Mouse (Mus musculus): ENCODE measurements around the gene Unkl.

- no peak for TF ChIP-seq CTCF (conservative IDR thresholded peaks at IDR 0.05; ENCODE audit: insufficient read depth, insufficient read length, low read depth, low read length)
- TF ChIP-seq POLR2A (IDR thresholded peaks at IDR 0.05; ENCODE audit: low read depth, low read length): no peak
These were observed 51.8 kb downstream of the Unkl start, which contains the start of the genes Gnptg and Tsr3 for GRCm38 (mm10) chr17:25239695-25240636.

All from kidney, adult 2 months (tissue).